Mouse (Mus musculus) thymus, adult 2 months (tissue): ENCODE data around the gene Gm21972.

Experiments
- CTCF ChIP-seq: fragments of 200-500 bp; IDR thresholded peaks from 2 replicates; pipeline ENCODE4 v1.5.1; 2012; ENCODE audit warnings: mild to moderate bottlenecking, control low read depth, low read length, moderate library complexity, borderline replicate concordance; ENCODE audit not compliant: control insufficient read depth, poor library complexity, insufficient read depth; ENCODE audit errors: extremely low read depth
- POLR2A ChIP-seq: fragments of 200-500 bp; IDR thresholded peaks from 2 replicates; pipeline ENCODE4 v1.6.1; 2012; ENCODE audit warnings: mild to moderate bottlenecking, low read length, control low read depth, moderate library complexity; ENCODE audit not compliant: control insufficient read depth, poor library complexity, insufficient read depth; ENCODE audit errors: extremely low read depth

GRCm38 (mm10) chr1:86211498-86211897 lies 78.1 kb downstream of the Gm21972 start:
- TF ChIP-seq POLR2A (no peak), CTCF (no peak)
